Mouse (Mus musculus) liver, adult 2 months (tissue): ENCODE data around the gene Larp1b.

Source experiments
- CTCF ChIP-seq: fragments of 200-500 bp; IDR thresholded peaks from 2 replicates; pipeline ENCODE4 v1.5.1; 2011; ENCODE audit warnings: low read depth, low read length, control low read depth
- POLR2A ChIP-seq: fragments of 200-500 bp; IDR thresholded peaks from 2 replicates; pipeline ENCODE4 v1.6.1; 2011; ENCODE audit warnings: low read length, control low read depth; ENCODE audit not compliant: insufficient read depth; ENCODE audit errors: extremely low read depth

DNA sequence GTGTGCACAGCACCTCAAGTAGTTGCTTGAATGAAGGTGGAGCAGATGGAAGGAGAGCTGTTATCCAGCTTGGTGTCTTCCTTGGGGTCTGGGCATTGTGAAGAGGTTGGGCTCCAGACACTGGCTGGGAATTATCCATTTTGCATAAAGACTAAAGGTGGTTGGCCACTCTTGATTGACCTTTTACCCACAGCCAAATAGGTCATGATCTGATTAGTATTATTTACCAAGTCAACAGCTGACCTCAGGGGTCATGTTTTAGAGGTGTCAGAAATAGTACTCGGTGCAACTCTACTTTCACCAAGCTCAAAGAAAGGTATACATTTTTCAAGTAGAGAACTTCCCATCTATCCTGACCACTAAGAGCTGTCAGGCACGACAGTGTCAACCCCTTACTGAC is 115.7 kb downstream of the Larp1b start:
- TF ChIP-seq CTCF (no peak), POLR2A (no peak)
